ENCODE assay signal across 25 mouse cellular contexts in genomic region chr4:148602357-148603120, GRCm38 (mm10). TPM values are rescaled to one million over a fixed set of nuclear protein-coding genes. Genes with fewer than 3 reads are reported as not detected.
DNase-seq lines count a peak whose midpoint lies in the region; ATAC-seq and TF ChIP-seq lines count a peak whose summit lies in the region.
"Had no signal": no experiment of that assay in that cellular context is flagged by ENCODE, and none has a peak within 500 bp of the region (broad histone marks: within the 10 kb centered on the region; RNA-seq: fewer than 3 reads in every experiment).

Gene Masp2 (plus strand): TSS chr4:148602554.

- H3K4me1 ChIP-seq in E14TG2a.4 (replicated peaks; ENCODE audit: low read depth, low read length) (peaks cover 72% of the 10 kb centered on the region), ES-E14 (ENCODE audit: control insufficient read depth in 2 of 2, insufficient read depth in 2 of 2, low read length in 2 of 2, poor library complexity in 1 of 2) (peaks cover 3 to 25% of the 10 kb centered on the region in 2 experiments; a peak in 2 of 4 replicates)
- H3K4me1 ChIP-seq in liver, embryonic 14.5 days (replicated peaks; ENCODE audit: control insufficient read depth in 2 of 2, insufficient read depth in 2 of 2, low read length in 1 of 2) = peaks cover 0 to 3% of the 10 kb centered on the region in 2 experiments; a peak in 1 of 4 replicates
- no peaks in the 10 kb centered on the region for H3K4me1 ChIP-seq in midbrain, embryonic 11.5 days (ENCODE audit: control insufficient read depth, insufficient read depth, low read length)
- H3K4me1 ChIP-seq: embryonic facial prominence, embryonic 13.5 days; hindbrain, embryonic 12.5 days; kidney, embryonic 15.5 days; midbrain, embryonic 13.5 days; neural tube, embryonic 12.5 days had no signal

- TF ChIP-seq EP300 in liver, embryonic 14.5 days (IDR thresholded peaks at IDR 0.05; ENCODE audit: low read depth) = no peak

- 59% methylated on average over 14 of the region's 14 CpGs for WGBS in liver, embryonic 14.5 days (ENCODE audit: insufficient replicate concordance)
- WGBS in midbrain, embryonic 11.5 days = 88% methylated on average over 14 of the region's 14 CpGs

- H3K27ac ChIP-seq in ES-E14 (ENCODE audit: insufficient read depth, low read depth, low read length, poor library complexity, severe bottlenecking) = peak within 1 kb of the TSS; percentile 29; the same call in 1 of the 2 replicates
- H3K27ac ChIP-seq in liver, embryonic 14.5 days = no peak within 1 kb of the TSS
- no peak within 1 kb of the TSS for H3K27ac ChIP-seq in midbrain, embryonic 11.5 days (ENCODE audit: low read depth, low read length)
- H3K27ac ChIP-seq: hindbrain, embryonic 12.5 days; kidney, embryonic 15.5 days; midbrain, embryonic 13.5 days; neural tube, embryonic 12.5 days; stomach, postnatal 0 days had no signal

- H3K27me3 ChIP-seq in E14TG2a.4 (ENCODE audit: insufficient read depth, low read length) = no peaks in the 10 kb centered on the region
- H3K27me3 ChIP-seq in liver, embryonic 14.5 days (ENCODE audit: control insufficient read depth, insufficient read depth, low read length) = no peaks in the 10 kb centered on the region
- no peaks in the 10 kb centered on the region for H3K27me3 ChIP-seq in midbrain, embryonic 11.5 days (ENCODE audit: control insufficient read depth, insufficient read depth, low read length)
- H3K27me3 ChIP-seq: CH12.LX; embryonic facial prominence, embryonic 13.5 days; hindbrain, embryonic 12.5 days; kidney, embryonic 15.5 days; midbrain, embryonic 13.5 days; neural tube, embryonic 12.5 days had no signal

- in situ Hi-C loops in ES-E14 (cut with MboI; ENCODE audit: low sequenced_read_pairs in 2 of 2, unreplicated experiment in 2 of 2) = loop anchor here in 1 of 2 experiments (10.0 kb wide), 1 partner anchor 428 kb away; no protein-coding TSS in a partner anchor

- peaks cover 71% of the 10 kb centered on the region for H3K36me3 ChIP-seq in E14TG2a.4 (ENCODE audit: insufficient read depth, low read length)
- peaks cover 7% of the 10 kb centered on the region for H3K36me3 ChIP-seq in ES-E14 (ENCODE audit: control insufficient read depth, insufficient read depth, low read length, poor library complexity, severe bottlenecking)
- H3K36me3 ChIP-seq in liver, embryonic 14.5 days (replicated peaks; ENCODE audit: control insufficient read depth, insufficient read depth, low read depth) = no peaks in the 10 kb centered on the region
- H3K36me3 ChIP-seq in midbrain, embryonic 11.5 days (ENCODE audit: control insufficient read depth, insufficient read depth, low read length) = peaks cover 9% of the 10 kb centered on the region

- no peak for TF ChIP-seq CTCF in E14TG2a.4 (conservative IDR thresholded peaks at IDR 0.05; ENCODE audit: low read length)
- no peak for TF ChIP-seq CTCF in liver, embryonic 14.5 days (IDR thresholded peaks at IDR 0.05; ENCODE audit: low read depth)

- H3K9me3 ChIP-seq in E14TG2a.4 (ENCODE audit: low read length) (0 out of 2 replicates have a peak, but pooled peaks cover 2% of the 10 kb centered on the region), ES-E14 (ENCODE audit: control insufficient read depth, insufficient read depth, low read depth, low read length) (no peaks in the 10 kb centered on the region)
- H3K9me3 ChIP-seq in liver, embryonic 14.5 days (ENCODE audit: control insufficient read depth, low read length) = no peaks in the 10 kb centered on the region
- no peaks in the 10 kb centered on the region for H3K9me3 ChIP-seq in midbrain, embryonic 11.5 days (ENCODE audit: control insufficient read depth, low read length)
- H3K9me3 ChIP-seq: embryonic facial prominence, embryonic 13.5 days; hindbrain, embryonic 12.5 days; midbrain, embryonic 13.5 days; neural tube, embryonic 12.5 days had no signal

- H3K4me3 ChIP-seq in E14TG2a.4 (replicated peaks; ENCODE audit: low read length) (peak within 1 kb of the TSS; percentile 53), ES-E14 (ENCODE audit: insufficient read depth in 1 of 2, low read depth in 1 of 2, low read length in 2 of 2, poor library complexity in 1 of 2, severe bottlenecking in 1 of 2) (no peak within 1 kb of the TSS)
- H3K4me3 ChIP-seq in liver, embryonic 14.5 days (ENCODE audit: insufficient read depth in 1 of 2, low read depth in 2 of 2, low read length in 2 of 2) = peak within 1 kb of the TSS; percentile 10 to 20; a peak in 2 of 4 replicates
- H3K4me3 ChIP-seq in midbrain, embryonic 11.5 days (ENCODE audit: low read depth, low read length) = no peak within 1 kb of the TSS
- H3K4me3 ChIP-seq: embryonic facial prominence, embryonic 13.5 days; hindbrain, embryonic 12.5 days; kidney, embryonic 15.5 days; midbrain, embryonic 13.5 days; neural tube, embryonic 12.5 days had no signal

- intact Hi-C loops in heart, postnatal 36 days (cut with DNase I) = no loop called here

- H3K9ac ChIP-seq in ES-E14 (ENCODE audit: insufficient read depth, low read depth, low read length, poor library complexity, severe bottlenecking) = no peak within 1 kb of the TSS; the same call in 1 of the 2 replicates
- H3K9ac ChIP-seq in liver, embryonic 14.5 days (replicated peaks) = no peak within 1 kb of the TSS
- no peak within 1 kb of the TSS for H3K9ac ChIP-seq in midbrain, embryonic 11.5 days (ENCODE audit: low read length)
- H3K9ac ChIP-seq: embryonic facial prominence, embryonic 13.5 days; forebrain, postnatal 0 days; hindbrain, embryonic 12.5 days; kidney, embryonic 15.5 days; midbrain, embryonic 13.5 days; neural tube, embryonic 12.5 days had no signal

- peak; percentile 14; the same call in 1 of the 2 replicates for ATAC-seq in liver, embryonic 14.5 days (ENCODE audit: insufficient read depth)
- ATAC-seq in midbrain, embryonic 11.5 days (ENCODE audit: low FRiP score) = no peak
- ATAC-seq: forebrain, postnatal 0 days; midbrain, embryonic 13.5 days had no signal

- peak; percentile 91 for DNase-seq in heart, adult 11 months
- DNase-seq in heart, postnatal 36 days = no peak
- no peak for DNase-seq in ES-E14 (ENCODE audit: low read depth, low spot score)
- no peak for DNase-seq in liver, embryonic 14.5 days (ENCODE audit: low read depth in 3 of 3, low spot score in 3 of 3)
- no peak for DNase-seq in midbrain, embryonic 11.5 days (ENCODE audit: low spot score, missing footprints)
- DNase-seq in frontal cortex, postnatal 36 days (ENCODE audit: low spot score in 2 of 2) = no peak
- DNase-seq: B cell, adult 2 months; cerebellum, adult 11-12 months; cerebellum, postnatal 14 days; forebrain, postnatal 0 days; heart, postnatal 14 days; kidney, adult 11 months; lung, adult 2 months; lung, postnatal 14 days; right cerebral cortex, postnatal 14 days had no signal

- peak within 1 kb of the TSS; percentile 21 for H3K4me2 ChIP-seq in liver, embryonic 14.5 days (ENCODE audit: low read depth)
- H3K4me2 ChIP-seq in midbrain, embryonic 11.5 days = no peak within 1 kb of the TSS
- H3K4me2 ChIP-seq: embryonic facial prominence, embryonic 13.5 days; heart, embryonic 11.5 days; hindbrain, embryonic 12.5 days; kidney, embryonic 15.5 days; midbrain, embryonic 13.5 days; neural tube, embryonic 12.5 days had no signal

TF ChIP-seq in ES-E14, 5 proteins besides CTCF, POLR2A, EP300 and RAD21:
- TF ChIP-seq CHD2 (IDR thresholded peaks at IDR 0.05; ENCODE audit: low read depth, low read length) (no peak), ZNF384 (IDR thresholded peaks at IDR 0.05; ENCODE audit: low read depth, low read length) (no peak), MAFK (IDR thresholded peaks at IDR 0.05; ENCODE audit: insufficient read depth, low read depth, low read length) (no peak), HCFC1 (IDR thresholded peaks at IDR 0.05; ENCODE audit: borderline replicate concordance, insufficient read depth, low read length) (no peak), ZC3H11A (IDR thresholded peaks at IDR 0.05; ENCODE audit: borderline replicate concordance, low read depth, low read length) (no peak)

RNA-seq across cellular contexts. Expression of gene Masp2, which starts in this region (rescaled TPM):
- total RNA-seq in heart, postnatal 36 days (2021) = under 1 TPM in 1 of 2 experiments, not detected in 1; 0.56 TPM
- total RNA-seq in ES-E14 (2012; rRNA removed) = 3.7 and 5.9 TPM in 2 replicates
- 20.6 and 29.5 TPM in 2 replicates for polyA plus RNA-seq in liver, embryonic 14.5 days (2012; rRNA removed)
- 28.9 and 31.1 TPM in 2 replicates for polyA plus RNA-seq in liver, embryonic 14.5 days (2014; fragmentation: Nextera tagmentation; extraction: Ambion mirVana)
- polyA plus RNA-seq in midbrain, embryonic 11.5 days (2014; fragmentation: Nextera tagmentation; extraction: Ambion mirVana) = 0.25 TPM in 1 of 2 replicates, not detected in the other
- polyA plus RNA-seq: forebrain, postnatal 0 days; large intestine, adult 2 months had no signal

Comparison
In these comparisons a context has a peak if more than half of its experiments do, and no peak if none do; other contexts are left out.
1. RNA of gene Masp2 (polyA plus RNA-seq): 20.6 to 31.1 TPM in liver, embryonic 14.5 days; 0.25 TPM in midbrain, embryonic 11.5 days; every median in the first group is over 10 times any median in the second.
2. H3K4me3 ChIP-seq: peak in E14TG2a.4 (single experiment) and liver, embryonic 14.5 days (2 of 2); none in ES-E14 (0 of 2) and midbrain, embryonic 11.5 days (single experiment).